Mouse (Mus musculus): ENCODE results near the gene Abcd2. TPM values are rescaled to one million over a fixed set of nuclear protein-coding genes. Genes with fewer than 3 reads are reported as not detected.

Abcd2 gene
- polyA plus RNA-seq, 1 experiment from 2014 or later: 4.8 TPM

- Histone ChIP-seq H3K4me2 (replicated peaks) (no peak overlapping the region), H3K27ac (replicated peaks) (no peak overlapping the region), H3K27me3 (no peaks in the 10 kb centered on the region), H3K9me3 (replicated peaks) (no peaks in the 10 kb centered on the region), H3K9ac (no peak overlapping the region), H3K36me3 (no peaks in the 10 kb centered on the region), H3K4me3 (replicated peaks) (no peak overlapping the region), H3K4me1 (no peaks in the 10 kb centered on the region)
- ATAC-seq (ENCODE audit: insufficient number of reproducible peaks, low FRiP score, low TSS enrichment, low read depth): no peak
- 67% methylated on average over 3 of the region's 3 CpGs for WGBS
These were observed 38.3 kb downstream of the Abcd2 start for GRCm38 (mm10) chr15:91153311-91153710.

- H3K4me3 ChIP-seq (replicated peaks): no peak overlapping the region
- no peaks in the 10 kb centered on the region for H3K4me1 ChIP-seq
- H3K36me3 ChIP-seq: no peaks in the 10 kb centered on the region
- no peaks in the 10 kb centered on the region for H3K9me3 ChIP-seq (replicated peaks)
- WGBS: 18% methylated on average over 1 of the region's 1 CpGs
- ATAC-seq (ENCODE audit: insufficient number of reproducible peaks, low FRiP score, low TSS enrichment, low read depth): no peak
- H3K9ac ChIP-seq: no peak overlapping the region
- H3K27me3 ChIP-seq: no peaks in the 10 kb centered on the region
- no peak overlapping the region for H3K27ac ChIP-seq (replicated peaks)
- H3K4me2 ChIP-seq (replicated peaks): no peak overlapping the region
These were observed 39.0 kb downstream of the Abcd2 start for GRCm38 (mm10) chr15:91152592-91152991.

GRCm38 (mm10) chr15:91124584-91124983 lies 67.0 kb downstream of the Abcd2 start:
- no peak for ATAC-seq (ENCODE audit: insufficient number of reproducible peaks, low FRiP score, low TSS enrichment, low read depth)
- no peaks in the 10 kb centered on the region for H3K4me1 ChIP-seq
- no peak overlapping the region for H3K9ac ChIP-seq
- H3K27ac ChIP-seq (replicated peaks): no peak overlapping the region
- no peaks in the 10 kb centered on the region for H3K36me3 ChIP-seq
- no peaks in the 10 kb centered on the region for H3K9me3 ChIP-seq (replicated peaks)
- WGBS: 72% methylated on average over 4 of the region's 4 CpGs
- H3K4me3 ChIP-seq (replicated peaks): no peak overlapping the region
- H3K4me2 ChIP-seq (replicated peaks): no peak overlapping the region
- no peaks in the 10 kb centered on the region for H3K27me3 ChIP-seq

GRCm38 (mm10) chr15:91112555-91113209 lies 78.9 kb downstream of the Abcd2 start:
- H3K36me3 ChIP-seq: no peaks in the 10 kb centered on the region
- no peak overlapping the region for H3K27ac ChIP-seq (replicated peaks)

GRCm38 (mm10) chr15:91108102-91108659 lies 83.4 kb downstream of the Abcd2 start:
- Histone ChIP-seq H3K27me3 (no peaks in the 10 kb centered on the region), H3K9me3 (replicated peaks) (no peaks in the 10 kb centered on the region), H3K9ac (no peak overlapping the region), H3K27ac (replicated peaks) (no peak overlapping the region), H3K4me2 (replicated peaks) (no peak overlapping the region), H3K4me1 (no peaks in the 10 kb centered on the region), H3K36me3 (no peaks in the 10 kb centered on the region), H3K4me3 (replicated peaks) (no peak overlapping the region)
- ATAC-seq (ENCODE audit: insufficient number of reproducible peaks, low FRiP score, low TSS enrichment, low read depth): no peak
- WGBS: 87% methylated on average over 5 of the region's 5 CpGs

More at GRCm38 (mm10) chr15:91112555-91113209, 78.9 kb downstream of the Abcd2 start:
- H3K9ac ChIP-seq: no peak overlapping the region
- H3K4me3 ChIP-seq (replicated peaks): no peak overlapping the region
- no peak for ATAC-seq (ENCODE audit: insufficient number of reproducible peaks, low FRiP score, low TSS enrichment, low read depth)
- 81% methylated on average over 7 of the region's 7 CpGs for WGBS
- H3K4me2 ChIP-seq (replicated peaks): no peak overlapping the region
- no peaks in the 10 kb centered on the region for H3K9me3 ChIP-seq (replicated peaks)
- no peaks in the 10 kb centered on the region for H3K27me3 ChIP-seq
- no peaks in the 10 kb centered on the region for H3K4me1 ChIP-seq

GRCm38 (mm10) chr15:91104934-91105333 lies 86.7 kb downstream of the Abcd2 start:
- Histone ChIP-seq H3K27me3 (no peaks in the 10 kb centered on the region), H3K4me2 (replicated peaks) (no peak overlapping the region), H3K9ac (no peak overlapping the region), H3K36me3 (no peaks in the 10 kb centered on the region), H3K9me3 (replicated peaks) (no peaks in the 10 kb centered on the region), H3K4me3 (replicated peaks) (no peak overlapping the region), H3K27ac (replicated peaks) (no peak overlapping the region), H3K4me1 (no peaks in the 10 kb centered on the region)
- WGBS: 54% methylated on average over 3 of the region's 3 CpGs
- no peak for ATAC-seq (ENCODE audit: insufficient number of reproducible peaks, low FRiP score, low TSS enrichment, low read depth)

GRCm38 (mm10) chr15:91104276-91104675 lies 87.3 kb downstream of the Abcd2 start:
- ATAC-seq (ENCODE audit: insufficient number of reproducible peaks, low FRiP score, low TSS enrichment, low read depth): no peak
- no peak overlapping the region for H3K9ac ChIP-seq
- no peak overlapping the region for H3K27ac ChIP-seq (replicated peaks)
- no peak overlapping the region for H3K4me2 ChIP-seq (replicated peaks)
- H3K4me3 ChIP-seq (replicated peaks): no peak overlapping the region
- no peaks in the 10 kb centered on the region for H3K27me3 ChIP-seq
- no peaks in the 10 kb centered on the region for H3K36me3 ChIP-seq
- no peaks in the 10 kb centered on the region for H3K4me1 ChIP-seq
- H3K9me3 ChIP-seq (replicated peaks): no peaks in the 10 kb centered on the region
- 82% methylated on average over 1 of the region's 1 CpGs for WGBS

- Histone ChIP-seq H3K27me3 (no peaks in the 10 kb centered on the region), H3K4me3 (replicated peaks) (no peak overlapping the region), H3K27ac (replicated peaks) (no peak overlapping the region), H3K9ac (no peak overlapping the region), H3K36me3 (no peaks in the 10 kb centered on the region), H3K4me1 (no peaks in the 10 kb centered on the region), H3K4me2 (replicated peaks) (no peak overlapping the region), H3K9me3 (replicated peaks) (no peaks in the 10 kb centered on the region)
- ATAC-seq (ENCODE audit: insufficient number of reproducible peaks, low FRiP score, low TSS enrichment, low read depth): no peak
- 74% methylated on average over 14 of the region's 14 CpGs for WGBS
These were observed 87.8 kb downstream of the Abcd2 start for GRCm38 (mm10) chr15:91103814-91104213.

- ATAC-seq (ENCODE audit: insufficient number of reproducible peaks, low FRiP score, low TSS enrichment, low read depth): no peak
- Histone ChIP-seq H3K4me1 (no peaks in the 10 kb centered on the region), H3K4me3 (replicated peaks) (no peak overlapping the region), H3K9me3 (replicated peaks) (no peaks in the 10 kb centered on the region), H3K4me2 (replicated peaks) (no peak overlapping the region), H3K9ac (no peak overlapping the region), H3K36me3 (no peaks in the 10 kb centered on the region), H3K27me3 (no peaks in the 10 kb centered on the region), H3K27ac (replicated peaks) (no peak overlapping the region)
- WGBS: 85% methylated on average over 8 of the region's 8 CpGs
These were observed 88.3 kb downstream of the Abcd2 start for GRCm38 (mm10) chr15:91103305-91103704.

- Histone ChIP-seq H3K36me3 (no peaks in the 10 kb centered on the region), H3K9ac (no peak overlapping the region), H3K9me3 (replicated peaks) (no peaks in the 10 kb centered on the region), H3K27ac (replicated peaks) (no peak overlapping the region), H3K4me2 (replicated peaks) (no peak overlapping the region), H3K4me3 (replicated peaks) (no peak overlapping the region), H3K4me1 (peaks cover 10% of the 10 kb centered on the region), H3K27me3 (no peaks in the 10 kb centered on the region)
- 56% methylated on average over 6 of the region's 6 CpGs for WGBS
- no peak for ATAC-seq (ENCODE audit: insufficient number of reproducible peaks, low FRiP score, low TSS enrichment, low read depth)
These were observed 95.0 kb downstream of the Abcd2 start for GRCm38 (mm10) chr15:91096606-91097005.

Data from embryonic facial prominence, embryonic 15.5 days (tissue).